Mouse (Mus musculus) CH12.LX (cell line): ENCODE measurements around the gene Abt1. TPM values are rescaled to one million over a fixed set of nuclear protein-coding genes. Genes with fewer than 3 reads are reported as not detected.

Experiments used
- DNase-seq: peaks from one replicate; pipeline ENCODE4 v3.0.0-alpha.2; 2013; ENCODE audit errors: extremely low read depth
- H3K27ac ChIP-seq: 2 replicates; pipeline ENCODE4 v1.5.1; 2012; ENCODE audit warnings: low read depth, mild to moderate bottlenecking, control low read depth, moderate library complexity; ENCODE audit not compliant: insufficient read depth
- H3K27me3 ChIP-seq: replicated peaks from 2 replicates; pipeline ENCODE3; 2012; ENCODE audit warnings: inconsistent platforms
- H3K36me3 ChIP-seq, 2 experiments: replicated peaks in 1 of 2; 2 replicates each; pipeline versions ENCODE3 to v1.6.1; 2012; ENCODE audit warnings: inconsistent platforms in 1 of 2, low read length in 1 of 2, mild to moderate bottlenecking in 1 of 2, mixed read lengths in 1 of 2, moderate library complexity in 1 of 2; ENCODE audit not compliant: control insufficient read depth in 1 of 2, insufficient read depth in 1 of 2
- H3K4me1 ChIP-seq, 2 experiments: 2 replicates each; pipeline ENCODE4 v1.6.1; 2012; ENCODE audit warnings: inconsistent platforms in 1 of 2, moderate library complexity in 1 of 2; ENCODE audit not compliant: insufficient read depth in 2 of 2, control insufficient read depth in 1 of 2
- H3K4me2 ChIP-seq: 2 replicates; pipeline ENCODE4 v1.6.1; 2012; ENCODE audit warnings: low read depth, mild to moderate bottlenecking, control low read depth; ENCODE audit not compliant: poor library complexity, insufficient read depth, severe bottlenecking
- H3K4me3 ChIP-seq, 3 experiments: fragments of 150-350 bp in 1 of 3; sonication (generic) in 1 of 3; replicated peaks in 1 of 3; 2 replicates each; pipeline versions ENCODE3 to v1.5.1; 2011 to 2012; ENCODE audit warnings: low read depth in 2 of 3, low read length in 2 of 3, mild to moderate bottlenecking in 2 of 3, moderate library complexity in 2 of 3, control low read depth in 1 of 3, improper control_type of control experiment in 1 of 3, inconsistent platforms in 1 of 3, mixed read lengths in 1 of 3; ENCODE audit not compliant: poor library complexity in 1 of 3
- H3K79me2 ChIP-seq: replicated peaks from 2 replicates; pipeline ENCODE4 v1.6.1; 2012; ENCODE audit warnings: mild to moderate bottlenecking, moderate library complexity; ENCODE audit not compliant: control insufficient read depth, poor library complexity, insufficient read depth, severe bottlenecking; ENCODE audit errors: extremely low read depth
- H3K9ac ChIP-seq: 2 replicates; pipeline ENCODE4 v1.6.1; 2012; ENCODE audit warnings: low read depth, mild to moderate bottlenecking, control low read depth, moderate library complexity; ENCODE audit not compliant: insufficient read depth
- H3K9me3 ChIP-seq: replicated peaks from 2 replicates; pipeline ENCODE3; 2012; ENCODE audit warnings: low read length, inconsistent platforms, mixed read lengths
- BHLHE40 ChIP-seq: IDR thresholded peaks from 2 replicates; pipeline ENCODE4 v1.6.1; 2011; ENCODE audit warnings: mild to moderate bottlenecking, low read depth, low read length, improper control_type of control experiment
- CTCF ChIP-seq, 2 experiments: IDR thresholded peaks in 1 of 2; conservative IDR thresholded peaks in 1 of 2; 2 replicates each; pipeline ENCODE4 v1.5.1; 2011 to 2012; ENCODE audit warnings: low read depth in 2 of 2, low read length in 2 of 2, improper control_type of control experiment in 1 of 2, inconsistent platforms in 1 of 2, mild to moderate bottlenecking in 1 of 2, moderate library complexity in 1 of 2
- ELF1 ChIP-seq: IDR thresholded peaks from 2 replicates; pipeline ENCODE4 v1.6.1; 2014; ENCODE audit warnings: low read depth, mild to moderate bottlenecking, inconsistent platforms, low read length, improper control_type of control experiment
- GABPA ChIP-seq: IDR thresholded peaks from 2 replicates; pipeline ENCODE4 v1.6.1; 2012; ENCODE audit warnings: low read depth, low read length, improper control_type of control experiment, inconsistent platforms; ENCODE audit not compliant: insufficient replicate concordance
- IRF4 ChIP-seq: IDR thresholded peaks from 2 replicates; pipeline ENCODE4 v1.6.1; 2014; ENCODE audit warnings: low read depth, mild to moderate bottlenecking, inconsistent platforms, low read length, improper control_type of control experiment
- JUN ChIP-seq: IDR thresholded peaks from 2 replicates; pipeline ENCODE4 v1.6.1; 2011; ENCODE audit warnings: low read depth, mild to moderate bottlenecking, low read length, improper control_type of control experiment, moderate library complexity; ENCODE audit not compliant: insufficient read depth
- KAT2A ChIP-seq: IDR thresholded peaks from 2 replicates; pipeline ENCODE4 v1.6.1; 2012; ENCODE audit warnings: low read length, improper control_type of control experiment, inconsistent platforms; ENCODE audit not compliant: insufficient replicate concordance
- MAFK ChIP-seq: IDR thresholded peaks from 2 replicates; pipeline ENCODE4 v1.6.1; 2011; ENCODE audit warnings: low read length, improper control_type of control experiment; ENCODE audit not compliant: insufficient replicate concordance
- MAX ChIP-seq: IDR thresholded peaks from 2 replicates; pipeline ENCODE4 v1.6.1; 2011; ENCODE audit warnings: low read length, improper control_type of control experiment
- POLR2A ChIP-seq: IDR thresholded peaks from 2 replicates; pipeline ENCODE4 v1.6.1; 2011; ENCODE audit warnings: low read depth, mild to moderate bottlenecking, improper control_type of control experiment, low read length
- SMC3 ChIP-seq: IDR thresholded peaks from 2 replicates; pipeline ENCODE4 v1.6.1; 2011; ENCODE audit warnings: low read depth, low read length, improper control_type of control experiment
- TBP ChIP-seq: conservative IDR thresholded peaks from 2 replicates; pipeline ENCODE4 v1.6.1; 2011; ENCODE audit warnings: low read depth, low read length, improper control_type of control experiment
- USF1 ChIP-seq: IDR thresholded peaks from 2 replicates; pipeline ENCODE4 v1.6.1; 2014; ENCODE audit warnings: low read depth, mild to moderate bottlenecking, inconsistent platforms, low read length, improper control_type of control experiment
- ZC3H11A ChIP-seq: IDR thresholded peaks from 2 replicates; pipeline ENCODE4 v1.6.1; 2012; ENCODE audit warnings: low read depth, mild to moderate bottlenecking, inconsistent platforms, low read length, improper control_type of control experiment
- ZMIZ1 ChIP-seq: IDR thresholded peaks from 2 replicates; pipeline ENCODE4 v1.6.1; 2012; ENCODE audit warnings: low read depth, mild to moderate bottlenecking, inconsistent platforms, low read length, improper control_type of control experiment
- ZNF384 ChIP-seq: IDR thresholded peaks from 2 replicates; pipeline ENCODE4 v1.6.1; 2012; ENCODE audit warnings: low read depth, low read length, improper control_type of control experiment, inconsistent platforms
- dilution Hi-C: fragments of 300-500 bp; cut with MboI; formaldehyde crosslinking; loops from 2 replicates; pipeline ENCODE4 v1.14.3; 2020; ENCODE audit warnings: low sequenced_read_pairs; ENCODE audit not compliant: extremely low pct_unique_long_range_greater_than_20kb, extremely low pct_ligation_motif_present
- in situ Hi-C: fragments of 300-500 bp; cut with MboI; formaldehyde crosslinking; loops from 3 replicates; pipeline ENCODE4 v1.14.3; 2019; ENCODE audit warnings: low sequenced_read_pairs, low pct_ligation_motif_present, low pct_unique_long_range_greater_than_20kb, mixed read lengths
- polyA plus RNA-seq: library from polyadenylated mRNA; unstranded; fragments of >175 nt; gene quantifications from 2 replicates; pipeline ENCODE4 v1.2.1, GENCODE M21; 2012; ENCODE audit warnings: low read depth; ENCODE audit not compliant: insufficient read length
- total RNA-seq, 2 experiments: library from RNA; depleted of rRNA; stranded (reverse); fragments of 300-350 nt in 1 of 2; fragments of >200 nt in 1 of 2; gene quantifications; 2 replicates each; pipeline ENCODE4 v1.2.3; 2012 to 2014

Gene Abt1
- total and polyA plus RNA-seq, 3 experiments, result 10.1 to 15.4 (median 11.7) TPM

DNA sequence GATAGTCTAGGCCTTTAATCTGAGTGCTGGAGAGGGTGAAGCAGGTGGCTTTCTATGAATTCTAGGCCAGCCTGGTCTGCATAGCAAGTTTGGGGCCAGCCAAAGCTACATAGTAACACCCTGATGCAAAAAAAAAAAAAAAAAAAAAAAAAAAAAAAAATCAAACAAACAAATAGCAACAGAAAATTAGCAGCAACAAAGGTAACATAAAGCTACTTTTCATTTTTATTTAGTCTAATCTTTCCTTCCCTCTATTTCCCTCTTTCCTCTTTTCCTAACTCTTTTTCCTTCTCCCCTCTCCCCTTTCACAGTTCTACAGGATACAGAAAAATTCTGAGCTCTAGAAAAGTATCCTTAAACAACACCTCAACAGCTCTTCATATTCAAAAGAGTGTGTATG, 39.0 kb upstream of the Abt1 start:
- DNase-seq, result no peak
- Histone ChIP-seq H3K79me2 (no peaks in the 10 kb centered on the region), H3K27ac (no peak overlapping the region), H3K27me3 (peaks cover 39% of the 10 kb centered on the region), H3K9ac (no peak overlapping the region), H3K4me2 (no peak overlapping the region), H3K4me3 (no peak overlapping the region), H3K4me1 (peaks cover 0 to 5% of the 10 kb centered on the region in 2 experiments; a peak in 1 of 4 replicates)
- dilution Hi-C loops (no loop called here), in situ Hi-C loops (no loop called here)
- TF ChIP-seq ZNF384, result peak; percentile 62
- TF ChIP-seq ELF1, result no peak
- TF ChIP-seq, all 38 proteins: peak for 1
- Histone ChIP-seq H3K36me3 (no peaks in the 10 kb centered on the region), H3K9me3 (no peaks in the 10 kb centered on the region)

- dilution Hi-C loops (no loop called here), in situ Hi-C loops (no loop called here)
- Histone ChIP-seq H3K4me3 (no peak overlapping the region), H3K4me1 (peaks cover 2 to 5% of the 10 kb centered on the region in 2 experiments; a peak in 1 of 4 replicates), H3K27me3 (peaks cover 43% of the 10 kb centered on the region), H3K9ac (no peak overlapping the region), H3K36me3 (no peaks in the 10 kb centered on the region), H3K27ac (no peak overlapping the region), H3K79me2 (no peaks in the 10 kb centered on the region), H3K4me2 (no peak overlapping the region), H3K9me3 (no peaks in the 10 kb centered on the region)
- TF ChIP-seq KAT2A (no peak), POLR2A (no peak), ZC3H11A (no peak), TBP (0 out of 2 replicates have a peak, but pooled peaks have one; percentile 31), SMC3 (no peak), GABPA (no peak), ZNF384 (no peak), BHLHE40 (peak; percentile 76), IRF4 (no peak), JUN (no peak)
- no peak for DNase-seq
These were observed 38.4 kb upstream of the Abt1 start for GRCm38 (mm10) chr13:23462063-23462462.

DNA sequence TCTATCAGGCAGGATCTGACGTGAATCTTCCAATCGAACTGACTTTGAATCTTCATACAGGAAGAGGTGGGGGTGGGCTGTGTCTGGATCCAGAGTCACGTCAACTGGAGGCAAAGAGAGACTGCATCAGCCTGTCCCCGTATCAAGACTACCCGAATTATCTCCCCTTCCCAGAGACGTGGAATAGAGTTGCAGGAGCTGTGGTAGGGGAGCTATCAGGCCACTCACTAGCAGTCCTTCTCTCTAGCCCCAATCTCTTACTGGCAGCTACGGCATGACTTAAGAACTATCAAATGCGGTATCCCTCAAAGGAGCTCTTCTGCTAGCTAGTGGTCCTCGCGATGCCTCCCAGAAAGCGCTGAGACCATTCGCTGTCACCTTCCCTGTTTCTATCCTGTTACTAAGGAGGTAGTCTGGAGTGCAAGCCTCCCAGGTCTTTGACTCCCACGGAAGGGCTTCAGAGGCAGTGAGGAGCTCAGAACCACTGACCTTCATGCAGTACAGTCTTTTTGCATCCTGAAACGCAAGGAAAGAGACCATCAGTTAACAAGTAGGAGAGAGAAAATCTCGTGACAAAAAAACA, 35.7 kb upstream of the Abt1 start:
- TF ChIP-seq MAX (no peak), CTCF (conservative IDR thresholded peaks at IDR 0.05 in 1 of 2, IDR thresholded peaks at IDR 0.05 in 1 of 2; ENCODE audit: low read depth in 2 of 2, low read length in 2 of 2) (no peak), ZMIZ1 (no peak), MAFK (no peak), USF1 (no peak)
- H3K27me3 ChIP-seq, result peaks cover 62% of the 10 kb centered on the region
- H3K4me2 ChIP-seq, result no peak overlapping the region
- no peak for DNase-seq
- dilution Hi-C loops (no loop called here), in situ Hi-C loops (no loop called here)
- peaks cover 0 to 2% of the 10 kb centered on the region in 2 experiments; a peak in 1 of 4 replicates for H3K4me1 ChIP-seq
- no peak overlapping the region for H3K9ac ChIP-seq
- no peak overlapping the region for H3K4me3 ChIP-seq
- H3K79me2 ChIP-seq, result no peaks in the 10 kb centered on the region
- H3K27ac ChIP-seq, result no peak overlapping the region
- H3K36me3 ChIP-seq, result no peaks in the 10 kb centered on the region
- no peaks in the 10 kb centered on the region for H3K9me3 ChIP-seq
